Mouse (Mus musculus) kidney, adult 2 months (tissue): Measurements from ENCODE around the gene Apobec1.

Experiments used
- CTCF ChIP-seq: fragments of 200-500 bp; conservative IDR thresholded peaks from 2 replicates; pipeline ENCODE4 v1.5.1; 2011; ENCODE audit warnings: low read depth, mild to moderate bottlenecking, control low read depth, low read length, moderate library complexity, mixed read lengths; ENCODE audit not compliant: insufficient read depth, insufficient read length
- POLR2A ChIP-seq: fragments of 200-500 bp; IDR thresholded peaks from one replicate; pipeline ENCODE4 v1.6.1; 2011; ENCODE audit warnings: low read depth, low read length, control low read depth

DNA sequence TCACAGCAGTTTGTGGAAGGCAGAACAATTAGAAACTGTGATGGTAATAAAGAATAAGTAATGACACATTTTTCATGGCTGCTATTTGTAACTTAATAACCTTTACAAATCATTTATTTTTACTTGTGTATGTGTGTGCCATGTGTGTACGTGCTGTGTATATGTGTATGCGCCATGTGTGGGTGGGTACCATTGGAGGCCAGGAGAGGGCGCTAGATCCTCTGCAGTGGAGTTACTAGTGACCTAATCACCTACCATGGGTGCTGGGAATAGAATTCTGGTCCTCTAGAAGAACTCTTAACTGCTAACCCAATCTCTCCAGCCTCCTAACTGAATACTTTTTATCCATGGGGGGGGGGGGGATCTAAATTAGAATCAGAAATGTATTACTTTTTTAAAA lies 47.7 kb upstream of the Apobec1 start:
- no peak for TF ChIP-seq CTCF
- TF ChIP-seq POLR2A = no peak
